Mouse (Mus musculus): Measurements from ENCODE around the gene Sptan1.

GRCm38 (mm10) chr2:29973525-29973924 lies 8.2 kb downstream of the Sptan1 start:
- no peak for TF ChIP-seq POLR2A (IDR thresholded peaks at IDR 0.05; ENCODE audit: insufficient read length, low read depth)
- no peak for TF ChIP-seq MYOG (IDR thresholded peaks at IDR 0.05; ENCODE audit: control insufficient read depth in 1 of 3, insufficient read depth in 1 of 3, insufficient read length in 2 of 3, low read depth in 2 of 3)
- TF ChIP-seq USF1 (IDR thresholded peaks at IDR 0.05; ENCODE audit: low read depth) = no peak
- TF ChIP-seq MAX (IDR thresholded peaks at IDR 0.05; ENCODE audit: low read depth) = no peak
- no peak for TF ChIP-seq MYOD1 (IDR thresholded peaks at IDR 0.05; ENCODE audit: control insufficient read depth in 1 of 3, insufficient read length in 2 of 3, low read depth in 2 of 3)
- no peak for TF ChIP-seq TCF12 (IDR thresholded peaks at IDR 0.05; ENCODE audit: insufficient read depth, poor library complexity, severe bottlenecking)
- no peak for TF ChIP-seq REST (IDR thresholded peaks at IDR 0.05; ENCODE audit: insufficient read depth, insufficient read length)
- no peak for TF ChIP-seq SRF (IDR thresholded peaks at IDR 0.05; ENCODE audit: control insufficient read depth, insufficient read length, low read depth)
- TF ChIP-seq POLR2AphosphoS2 (IDR thresholded peaks at IDR 0.05; ENCODE audit: insufficient read length, low read depth) = no peak
- no peak for TF ChIP-seq TCF3 (IDR thresholded peaks at IDR 0.05; ENCODE audit: insufficient read length, low read depth)
- TF ChIP-seq E2F4 (IDR thresholded peaks at IDR 0.05; ENCODE audit: insufficient read depth) = no peak
